In genomic region chr2:181764600-181764999, GRCm38 (mm10) we compare ENCODE assay signal across 9 mouse cellular contexts. TPM values are rescaled to one million over a fixed set of nuclear protein-coding genes. Genes with fewer than 3 reads are reported as not detected.
DNase-seq lines count a peak whose midpoint lies in the region; ATAC-seq and TF ChIP-seq lines count a peak whose summit lies in the region.
"Had no signal": no experiment of that assay in that cellular context is flagged by ENCODE, and none has a peak within 500 bp of the region (broad histone marks: within the 10 kb centered on the region; RNA-seq: fewer than 3 reads in every experiment).

No protein-coding gene starts in this region.

- no peak overlapping the region for H3K4me3 ChIP-seq in kidney, adult 2 months (ENCODE audit: insufficient read depth, low read depth, low read length)
- H3K4me3 ChIP-seq in hindbrain, postnatal 0 days (ENCODE audit: low read length), result no peak overlapping the region
- peak overlapping the region; percentile 44 for H3K4me3 ChIP-seq in midbrain, embryonic 12.5 days
- H3K4me3 ChIP-seq: limb, embryonic 13.5 days had no signal

- H3K9me3 ChIP-seq in hindbrain, postnatal 0 days (ENCODE audit: low read length), result no peaks in the 10 kb centered on the region
- H3K9me3 ChIP-seq in midbrain, embryonic 12.5 days, result no peaks in the 10 kb centered on the region
- H3K9me3 ChIP-seq: limb, embryonic 13.5 days had no signal

- no peak overlapping the region for H3K27ac ChIP-seq in kidney, adult 2 months (ENCODE audit: insufficient read depth, low read depth, low read length)
- H3K27ac ChIP-seq in hindbrain, postnatal 0 days, result peak overlapping the region; percentile 66
- H3K27ac ChIP-seq in midbrain, embryonic 12.5 days (replicated peaks), result peak overlapping the region; percentile 97
- H3K27ac ChIP-seq: limb, embryonic 13.5 days had no signal

- 0 out of 2 replicates have a peak overlapping the region, but pooled peaks have one; percentile 21 for H3K9ac ChIP-seq in hindbrain, postnatal 0 days (replicated peaks; ENCODE audit: low read length)
- H3K9ac ChIP-seq in midbrain, embryonic 12.5 days (replicated peaks), result peak overlapping the region; percentile 68
- H3K9ac ChIP-seq: limb, embryonic 13.5 days had no signal

- no peaks in the 10 kb centered on the region for H3K36me3 ChIP-seq in kidney, adult 2 months (ENCODE audit: control insufficient read depth, insufficient read depth, low read length)
- no peaks in the 10 kb centered on the region for H3K36me3 ChIP-seq in hindbrain, postnatal 0 days (ENCODE audit: insufficient read depth, low read length)
- no peaks in the 10 kb centered on the region for H3K36me3 ChIP-seq in midbrain, embryonic 12.5 days
- H3K36me3 ChIP-seq: limb, embryonic 13.5 days had no signal

- H3K27me3 ChIP-seq in kidney, adult 2 months (replicated peaks; ENCODE audit: control insufficient read depth, insufficient read depth, low read length), result no peaks in the 10 kb centered on the region; the same call in 1 of the 2 replicates
- H3K27me3 ChIP-seq in hindbrain, postnatal 0 days (ENCODE audit: insufficient read depth, low read length), result no peaks in the 10 kb centered on the region
- H3K27me3 ChIP-seq in midbrain, embryonic 12.5 days, result no peaks in the 10 kb centered on the region

- TF ChIP-seq POLR2A in kidney, adult 2 months (IDR thresholded peaks at IDR 0.05; ENCODE audit: low read depth, low read length), result no peak

- H3K4me2 ChIP-seq in hindbrain, postnatal 0 days (ENCODE audit: low read depth, low read length), result peak overlapping the region; percentile 39
- H3K4me2 ChIP-seq in midbrain, embryonic 12.5 days (replicated peaks), result peak overlapping the region; percentile 62
- H3K4me2 ChIP-seq: limb, embryonic 13.5 days had no signal

- WGBS in kidney, adult 2 months, result 3% methylated on average over 10 of the region's 10 CpGs
- WGBS in hindbrain, postnatal 0 days, result under 1% methylated on average over 10 of the region's 10 CpGs
- 0% methylated on average over 10 of the region's 10 CpGs for WGBS in midbrain, embryonic 12.5 days

- ATAC-seq in hindbrain, postnatal 0 days, result peak; percentile 57; the same call in 1 of the 2 replicates
- ATAC-seq in midbrain, embryonic 12.5 days (ENCODE audit: low FRiP score, low read depth), result peak; percentile 62; the same call in 1 of the 2 replicates
- ATAC-seq in erythroblast, adult 5-6 weeks (replicated peaks; ENCODE audit: low FRiP score, poor library complexity, severe bottlenecking), result no peak

- no peak for TF ChIP-seq CTCF in kidney, adult 2 months (conservative IDR thresholded peaks at IDR 0.05; ENCODE audit: insufficient read depth, insufficient read length, low read depth, low read length)
- TF ChIP-seq CTCF in hindbrain, postnatal 0 days (IDR thresholded peaks at IDR 0.05; ENCODE audit: low read depth), result no peak

- DNase-seq in kidney, adult 2 months, result peak; percentile 44
- no peak for DNase-seq in kidney, adult 11 months
- peak; percentile 53 for DNase-seq in Muller cell, postnatal 12 days (ENCODE audit: inconsistent ontology term)
- peak; percentile 34 to 57 for DNase-seq in cerebellum, postnatal 4 days (ENCODE audit: low spot score in 2 of 2)
- DNase-seq in hindbrain, postnatal 0 days (ENCODE audit: low spot score), result peak; percentile 71
- no peak for DNase-seq in frontal cortex, postnatal 25 days (ENCODE audit: low spot score in 2 of 2)

- H3K4me1 ChIP-seq in kidney, adult 2 months (ENCODE audit: control insufficient read depth, insufficient read depth, low read length), result no peaks in the 10 kb centered on the region
- peaks cover 20% of the 10 kb centered on the region for H3K4me1 ChIP-seq in hindbrain, postnatal 0 days (ENCODE audit: insufficient read depth, low read length)
- peaks cover 55% of the 10 kb centered on the region for H3K4me1 ChIP-seq in midbrain, embryonic 12.5 days

RNA-seq across cellular contexts. Expression of gene Myt1, which starts 1.5 kb away (rescaled TPM):
- polyA plus RNA-seq in kidney, adult 2 months (2012; rRNA removed), result 0.08 and 0.13 TPM in 2 replicates
- total RNA-seq in hindbrain, postnatal 0 days (2014; rRNA removed), result 49.2 and 55.2 TPM in 2 replicates
- 10.1 and 11.4 TPM in 2 replicates for polyA plus RNA-seq in hindbrain, postnatal 0 days (2015; fragmentation: Nextera tagmentation; extraction: Ambion mirVana)
- 66.4 and 76.0 TPM in 2 replicates for polyA plus RNA-seq in midbrain, embryonic 12.5 days (2016; fragmentation: Nextera tagmentation; extraction: Ambion mirVana)
- total RNA-seq in erythroblast, adult 5-6 weeks (2015; ENCODE audit: low replicate concordance), result not detected in 2 replicates
- total RNA-seq in erythroblast, adult 5-6 weeks (2017; ENCODE audit: low replicate concordance), result not detected in 2 replicates

RNA-seq across cellular contexts. Expression of gene Oprl1, which starts 49.8 kb away (rescaled TPM):
- 0.12 and 0.27 TPM in 2 replicates for polyA plus RNA-seq in kidney, adult 2 months (2012; rRNA removed)
- total RNA-seq in hindbrain, postnatal 0 days (2014; rRNA removed), result 177 and 221 TPM in 2 replicates
- polyA plus RNA-seq in hindbrain, postnatal 0 days (2015; fragmentation: Nextera tagmentation; extraction: Ambion mirVana), result 69.8 and 73.1 TPM in 2 replicates
- polyA plus RNA-seq in midbrain, embryonic 12.5 days (2016; fragmentation: Nextera tagmentation; extraction: Ambion mirVana), result 41.8 and 42.5 TPM in 2 replicates
- total RNA-seq in erythroblast, adult 5-6 weeks (2015; ENCODE audit: low replicate concordance), result not detected in 2 replicates
- total RNA-seq in erythroblast, adult 5-6 weeks (2017; ENCODE audit: low replicate concordance), result 1.3 TPM in 1 of 2 replicates, not detected in the other

Comparison
In these comparisons a context has a peak if more than half of its experiments do, and no peak if none do; other contexts are left out.
1. DNase-seq: peak in kidney, adult 2 months (single experiment), Muller cell, postnatal 12 days (single experiment), cerebellum, postnatal 4 days (2 of 2) and hindbrain, postnatal 0 days (single experiment); none in kidney, adult 11 months (single experiment) and frontal cortex, postnatal 25 days (0 of 2).
2. RNA of gene Oprl1, which starts 49.8 kb away (polyA plus RNA-seq): 69.8 to 73.1 TPM in hindbrain, postnatal 0 days and 41.8 to 42.5 TPM in midbrain, embryonic 12.5 days; 0.12 to 0.27 TPM in kidney, adult 2 months; every median in the first group is over 10 times any median in the second.